Comparison of ENCODE assay signal across 10 mouse cellular contexts in genomic region chr13:41352352-41352751, GRCm38 (mm10).
A peak's percentile ranks its signal among the peaks of the same experiment; 100 is the strongest.
DNase-seq lines count a peak whose midpoint lies in the region; ATAC-seq and TF ChIP-seq lines count a peak whose summit lies in the region.
"Had no signal": no experiment of that assay in that cellular context is flagged by ENCODE, and none has a peak within 500 bp of the region (broad histone marks: within the 10 kb centered on the region; RNA-seq: fewer than 3 reads in every experiment).

No protein-coding gene starts in this region.

- H3K4me3 ChIP-seq in layer of hippocampus, adult 2 months, result no peak overlapping the region
- H3K4me3 ChIP-seq in forebrain, embryonic 14.5 days (ENCODE audit: low read depth, low read length), result no peak overlapping the region
- no peak overlapping the region for H3K4me3 ChIP-seq in lung, embryonic 15.5 days
- H3K4me3 ChIP-seq in neural tube, embryonic 13.5 days, result no peak overlapping the region
- H3K4me3 ChIP-seq in heart, embryonic 10.5 days, result no peak overlapping the region

- no peak for TF ChIP-seq CTCF in layer of hippocampus, adult 2 months (conservative IDR thresholded peaks at IDR 0.05)

- peak in 1 of 2 experiments; percentile 18 for DNase-seq in layer of hippocampus, adult 2 months (ENCODE audit: low spot score in 2 of 2)
- no peak for DNase-seq in layer of hippocampus, adult 8-10 months (ENCODE audit: low spot score in 2 of 2)
- peak; percentile 80 for DNase-seq in forebrain, embryonic 14.5 days (ENCODE audit: low spot score)
- DNase-seq in frontal cortex, adult 2 months (ENCODE audit: extremely low spot score in 1 of 2, low spot score in 1 of 2), result no peak
- no peak for DNase-seq in thymus, postnatal 0 days (ENCODE audit: low spot score)
- DNase-seq in heart, embryonic 10.5 days (ENCODE audit: low spot score), result no peak
- DNase-seq: liver; thymus, postnatal 36 days had no signal

- no peaks in the 10 kb centered on the region for H3K9me3 ChIP-seq in forebrain, embryonic 14.5 days (replicated peaks; ENCODE audit: control insufficient read depth, low read length)
- no peaks in the 10 kb centered on the region for H3K9me3 ChIP-seq in lung, embryonic 15.5 days
- H3K9me3 ChIP-seq in neural tube, embryonic 13.5 days, result no peaks in the 10 kb centered on the region
- H3K9me3 ChIP-seq in heart, embryonic 10.5 days, result no peaks in the 10 kb centered on the region

- H3K4me2 ChIP-seq in forebrain, embryonic 14.5 days (ENCODE audit: low read length), result no peak overlapping the region
- peak overlapping the region; percentile 28; the same call in 1 of the 2 replicates for H3K4me2 ChIP-seq in lung, embryonic 15.5 days
- 0 out of 2 replicates have a peak overlapping the region, but pooled peaks have one; percentile 5 for H3K4me2 ChIP-seq in neural tube, embryonic 13.5 days

- no peak overlapping the region for H3K9ac ChIP-seq in forebrain, embryonic 14.5 days (ENCODE audit: low read length)
- H3K9ac ChIP-seq in lung, embryonic 15.5 days, result no peak overlapping the region
- H3K9ac ChIP-seq in neural tube, embryonic 13.5 days, result no peak overlapping the region

- peak overlapping the region; percentile 67 for H3K27ac ChIP-seq in layer of hippocampus, adult 2 months
- peak overlapping the region; percentile 61; the same call in 1 of the 2 replicates for H3K27ac ChIP-seq in forebrain, embryonic 14.5 days (ENCODE audit: low read depth, low read length)
- peak overlapping the region; percentile 60 for H3K27ac ChIP-seq in lung, embryonic 15.5 days
- peak overlapping the region; percentile 76 for H3K27ac ChIP-seq in neural tube, embryonic 13.5 days (replicated peaks)
- no peak overlapping the region for H3K27ac ChIP-seq in heart, embryonic 10.5 days

- H3K27me3 ChIP-seq in forebrain, embryonic 14.5 days (replicated peaks; ENCODE audit: control insufficient read depth, insufficient read depth, low read length), result no peaks in the 10 kb centered on the region
- H3K27me3 ChIP-seq in lung, embryonic 15.5 days, result no peaks in the 10 kb centered on the region
- no peaks in the 10 kb centered on the region for H3K27me3 ChIP-seq in neural tube, embryonic 13.5 days
- H3K27me3 ChIP-seq in heart, embryonic 10.5 days (ENCODE audit: insufficient read depth, poor library complexity, severe bottlenecking), result no peaks in the 10 kb centered on the region

- H3K36me3 ChIP-seq in forebrain, embryonic 14.5 days (ENCODE audit: control insufficient read depth, insufficient read depth, low read length), result no peaks in the 10 kb centered on the region
- H3K36me3 ChIP-seq in lung, embryonic 15.5 days, result no peaks in the 10 kb centered on the region
- H3K36me3 ChIP-seq in neural tube, embryonic 13.5 days, result no peaks in the 10 kb centered on the region
- H3K36me3 ChIP-seq in heart, embryonic 10.5 days, result no peaks in the 10 kb centered on the region

- H3K4me1 ChIP-seq in forebrain, embryonic 14.5 days (ENCODE audit: control insufficient read depth, insufficient read depth, low read length), result peaks cover 37% of the 10 kb centered on the region
- peaks cover 83% of the 10 kb centered on the region for H3K4me1 ChIP-seq in lung, embryonic 15.5 days
- H3K4me1 ChIP-seq in neural tube, embryonic 13.5 days (replicated peaks), result peaks cover 51% of the 10 kb centered on the region
- peaks cover 20% of the 10 kb centered on the region for H3K4me1 ChIP-seq in heart, embryonic 10.5 days

- ATAC-seq in forebrain, embryonic 14.5 days, result peak; percentile 82
- peak; percentile 70; the same call in 1 of the 2 replicates for ATAC-seq in lung, embryonic 15.5 days (ENCODE audit: borderline replicate concordance, extremely low read depth, low FRiP score, low TSS enrichment)
- ATAC-seq in neural tube, embryonic 13.5 days (ENCODE audit: low read depth), result peak; percentile 57; the same call in 1 of the 2 replicates

- WGBS in forebrain, embryonic 14.5 days, result 6% methylated on average over 5 of the region's 5 CpGs
- WGBS in lung, embryonic 15.5 days, result 15% methylated on average over 5 of the region's 5 CpGs
- 19% methylated on average over 5 of the region's 5 CpGs for WGBS in neural tube, embryonic 13.5 days
- 31% methylated on average over 5 of the region's 5 CpGs for WGBS in heart, embryonic 10.5 days
